Mouse (Mus musculus) liver, adult 2 months (tissue): Measurements from ENCODE around the gene Iqgap2.

Experiments
- CTCF ChIP-seq: fragments of 200-500 bp; IDR thresholded peaks from 2 replicates; pipeline ENCODE4 v1.5.1; 2011; ENCODE audit warnings: low read depth, low read length, control low read depth
- POLR2A ChIP-seq: fragments of 200-500 bp; IDR thresholded peaks from 2 replicates; pipeline ENCODE4 v1.6.1; 2011; ENCODE audit warnings: low read length, control low read depth; ENCODE audit not compliant: insufficient read depth; ENCODE audit errors: extremely low read depth

GRCm38 (mm10) chr13:95641061-95641986, 250.4 kb downstream of the Iqgap2 start:
- TF ChIP-seq CTCF: no peak
- TF ChIP-seq POLR2A: no peak
